Mouse (Mus musculus) embryo, embryonic 11 days (tissue): ENCODE measurements around the gene Hist2h4.
"Not testable (repeated sequence)": the region's sequence is repeated elsewhere in the genome, so short reads cannot be mapped to it uniquely, and the experiment has no call there.

Source experiments
- DNase-seq: peaks from one replicate; pipeline ENCODE4 v3.0.0-alpha.2; 2015

Gene Hist2h4

GRCm38 (mm10) chr3:96245003-96245886, 17.9 kb downstream of the Hist2h4 start, which contains the start of gene Hist2h2aa1:
TSS of gene Hist2h2aa1 (plus strand) at chr3:96245497.
- peak; percentile 79 for DNase-seq

- DNase-seq: no peak
Measured at GRCm38 (mm10) chr3:96243921-96244572, 19.1 kb downstream of the Hist2h4 start.

- DNase-seq: peak; percentile 21
Measured at GRCm38 (mm10) chr3:96240799-96241197, 22.3 kb downstream of the Hist2h4 start.

- peak; percentile 81 for DNase-seq
Measured at GRCm38 (mm10) chr3:96239949-96240798, 22.9 kb downstream of the Hist2h4 start, which contains the start of gene Hist2h2aa2. TSS of gene Hist2h2aa2 (minus strand) at chr3:96240276.

- not testable (repeated sequence) for DNase-seq
Measured at GRCm38 (mm10) chr3:96238954-96239793, 23.9 kb downstream of the Hist2h4 start, which contains the start of gene Hist2h3c2. TSS of gene Hist2h3c2 (minus strand) at chr3:96239127.

- DNase-seq: peak; percentile 60
Measured at GRCm38 (mm10) chr3:96237904-96238511, 25.1 kb downstream of the Hist2h4 start.

GRCm38 (mm10) chr3:96237335-96237903, 25.7 kb downstream of the Hist2h4 start:
- peak; percentile 51 for DNase-seq

GRCm38 (mm10) chr3:96236834-96237334, 26.2 kb downstream of the Hist2h4 start:
- DNase-seq: no peak

GRCm38 (mm10) chr3:96235836-96236235, 27.3 kb downstream of the Hist2h4 start:
- DNase-seq: no peak

- no peak for DNase-seq
Measured at GRCm38 (mm10) chr3:96234914-96235313, 28.2 kb downstream of the Hist2h4 start.

- no peak for DNase-seq
Measured at GRCm38 (mm10) chr3:96231758-96232120, 31.4 kb downstream of the Hist2h4 start.

GRCm38 (mm10) chr3:96230910-96231757, 32.0 kb downstream of the Hist2h4 start:
- DNase-seq: no peak

- DNase-seq: no peak
Measured at GRCm38 (mm10) chr3:96230404-96230803, 32.7 kb downstream of the Hist2h4 start.

GRCm38 (mm10) chr3:96228828-96229227, 34.3 kb downstream of the Hist2h4 start:
- DNase-seq: no peak

GRCm38 (mm10) chr3:96226695-96227648, 36.1 kb downstream of the Hist2h4 start:
- DNase-seq: no peak

- no peak for DNase-seq
Measured at GRCm38 (mm10) chr3:96225421-96225820, 37.7 kb downstream of the Hist2h4 start.

- DNase-seq: no peak
Measured at GRCm38 (mm10) chr3:96222774-96223173, 40.3 kb downstream of the Hist2h4 start.

- DNase-seq: peak; percentile 23
Measured at GRCm38 (mm10) chr3:96221640-96222038, 41.5 kb downstream of the Hist2h4 start.
